Mouse (Mus musculus) heart, postnatal 36 days (tissue): ENCODE data around the gene Ripor3. TPM values are rescaled to one million over a fixed set of nuclear protein-coding genes. Genes with fewer than 3 reads are reported as not detected.
"Not testable (repeated sequence)": the region's sequence is repeated elsewhere in the genome, so short reads cannot be mapped to it uniquely, and the experiment has no call there.

Experiments
- DNase-seq, 2 experiments: peaks; one replicate each; pipeline ENCODE4 v3.0.0; 2021 to 2022
- intact Hi-C: fragments of 180-260 bp; cut with DNase I; formaldehyde crosslinking; loops from one replicate; pipeline ENCODE4 v1.15.1; 2025
- total RNA-seq, 2 experiments: library from RNA; stranded (reverse); gene quantifications; 2 replicates each; pipeline ENCODE4 v1.2.3; 2021

Ripor3 gene
- under 1 TPM; 0.36 to 0.79 TPM for total RNA-seq

- intact Hi-C loops, result loop anchor here (5.0 kb wide), 1 partner anchor 113 kb away; no protein-coding TSS in a partner anchor
- peak; percentile 75 to 82 for DNase-seq
Observed at GRCm38 (mm10) chr2:168009936-168010668, at the start of gene Ripor3. Ripor3 (minus strand) TSS chr2:168010618.

GRCm38 (mm10) chr2:168059200-168059790 lies 48.9 kb upstream of the Ripor3 start:
- intact Hi-C loops, result no loop called here
- no peak for DNase-seq

- DNase-seq, result no peak
- intact Hi-C loops, result no loop called here
Observed at GRCm38 (mm10) chr2:168058488-168059199, 48.2 kb upstream of the Ripor3 start.

GRCm38 (mm10) chr2:168057876-168058275 lies 47.5 kb upstream of the Ripor3 start:
- intact Hi-C loops, result not testable (repeated sequence)

GRCm38 (mm10) chr2:168056666-168056933 lies 46.2 kb upstream of the Ripor3 start:
- intact Hi-C loops, result no loop called here
- DNase-seq, result no peak

More at GRCm38 (mm10) chr2:168057876-168058275, 47.5 kb upstream of the Ripor3 start:
- not testable (repeated sequence) for DNase-seq

- DNase-seq, result no peak
- intact Hi-C loops, result no loop called here
Observed at GRCm38 (mm10) chr2:168055910-168056665, 45.7 kb upstream of the Ripor3 start.

- intact Hi-C loops, result no loop called here
- DNase-seq, result no peak
Observed at GRCm38 (mm10) chr2:168054142-168054541, 43.7 kb upstream of the Ripor3 start.

- intact Hi-C loops, result loop anchor here (1.0 kb wide), 1 partner anchor 46 kb away; no protein-coding TSS in a partner anchor
- peak; percentile 40 to 53 for DNase-seq
Observed at GRCm38 (mm10) chr2:168052689-168053088, 42.3 kb upstream of the Ripor3 start.

GRCm38 (mm10) chr2:168052156-168052555 lies 41.7 kb upstream of the Ripor3 start:
- DNase-seq, result no peak
- intact Hi-C loops, result loop anchor here (1.0 kb wide), 1 partner anchor 46 kb away; no protein-coding TSS in a partner anchor

- intact Hi-C loops, result no loop called here
- DNase-seq, result peak; percentile 35 to 38
Observed at GRCm38 (mm10) chr2:168050000-168050942, 39.9 kb upstream of the Ripor3 start.

GRCm38 (mm10) chr2:168049002-168049635 lies 38.7 kb upstream of the Ripor3 start:
- intact Hi-C loops, result no loop called here
- peak in 1 of 2 experiments; percentile 32 for DNase-seq

- intact Hi-C loops, result no loop called here
- DNase-seq, result no peak
Observed at GRCm38 (mm10) chr2:168046467-168046866, 36.0 kb upstream of the Ripor3 start.

- peak in 1 of 2 experiments; percentile 8 for DNase-seq
- intact Hi-C loops, result no loop called here
Observed at GRCm38 (mm10) chr2:168045771-168046170, 35.4 kb upstream of the Ripor3 start.

- intact Hi-C loops, result no loop called here
- DNase-seq, result no peak
Observed at GRCm38 (mm10) chr2:168045357-168045756, 34.9 kb upstream of the Ripor3 start.

- intact Hi-C loops, result no loop called here
- DNase-seq, result no peak
Observed at GRCm38 (mm10) chr2:168044681-168045287, 34.4 kb upstream of the Ripor3 start.

- intact Hi-C loops, result no loop called here
- DNase-seq, result no peak
Observed at GRCm38 (mm10) chr2:168042019-168042418, 31.6 kb upstream of the Ripor3 start.

GRCm38 (mm10) chr2:168040751-168041150 lies 30.3 kb upstream of the Ripor3 start:
- intact Hi-C loops, result no loop called here
- no peak for DNase-seq

- intact Hi-C loops, result no loop called here
- DNase-seq, result no peak
Observed at GRCm38 (mm10) chr2:168037063-168037462, 26.6 kb upstream of the Ripor3 start.

GRCm38 (mm10) chr2:168035907-168036306 lies 25.5 kb upstream of the Ripor3 start:
- intact Hi-C loops, result no loop called here
- no peak for DNase-seq
